Comparison of ENCODE assay signal across 9 mouse cellular contexts in genomic region chr5:28037172-28037591, GRCm38 (mm10). TPM values are rescaled to one million over a fixed set of nuclear protein-coding genes. Genes with fewer than 3 reads are reported as not detected.
DNase-seq lines count a peak whose midpoint lies in the region; ATAC-seq and TF ChIP-seq lines count a peak whose summit lies in the region.
"Had no signal": no experiment of that assay in that cellular context is flagged by ENCODE, and none has a peak within 500 bp of the region (broad histone marks: within the 10 kb centered on the region; RNA-seq: fewer than 3 reads in every experiment).

No protein-coding gene starts in this region.

- peak; percentile 76 for ATAC-seq in intestine, postnatal 0 days

- H3K4me1 ChIP-seq in intestine, postnatal 0 days (replicated peaks; ENCODE audit: control insufficient read depth, insufficient read depth, low read length) = peaks cover 17% of the 10 kb centered on the region
- H3K4me1 ChIP-seq in hindbrain, embryonic 10.5 days (replicated peaks) = peaks cover 14% of the 10 kb centered on the region
- H3K4me1 ChIP-seq: hindbrain, embryonic 15.5 days had no signal

- H3K27ac ChIP-seq in layer of hippocampus, adult 2 months = peak overlapping the region; percentile 15
- peak overlapping the region; percentile 86 for H3K27ac ChIP-seq in gastrocnemius, adult 2 months
- H3K27ac ChIP-seq in intestine, postnatal 0 days (ENCODE audit: low read depth, low read length) = peak overlapping the region; percentile 66
- H3K27ac ChIP-seq in hindbrain, embryonic 10.5 days = no peak overlapping the region; the same call in 1 of the 2 replicates
- H3K27ac ChIP-seq: hindbrain, embryonic 15.5 days had no signal

- H3K4me3 ChIP-seq in layer of hippocampus, adult 2 months = no peak overlapping the region
- peak overlapping the region; percentile 50 for H3K4me3 ChIP-seq in gastrocnemius, adult 2 months
- H3K4me3 ChIP-seq in intestine, postnatal 0 days (ENCODE audit: low read depth, low read length) = no peak overlapping the region
- H3K4me3 ChIP-seq in hindbrain, embryonic 10.5 days = no peak overlapping the region
- H3K4me3 ChIP-seq: hindbrain, embryonic 15.5 days had no signal

- 0 out of 2 replicates have a peak overlapping the region, but pooled peaks have one; percentile 7 for H3K9ac ChIP-seq in intestine, postnatal 0 days (ENCODE audit: low read depth, low read length)
- H3K9ac ChIP-seq: hindbrain, embryonic 15.5 days had no signal

- no peaks in the 10 kb centered on the region for H3K9me3 ChIP-seq in intestine, postnatal 0 days (ENCODE audit: control insufficient read depth)
- H3K9me3 ChIP-seq in hindbrain, embryonic 10.5 days = no peaks in the 10 kb centered on the region
- H3K9me3 ChIP-seq: hindbrain, embryonic 15.5 days had no signal

- WGBS in intestine, postnatal 0 days = 18% methylated on average over 3 of the region's 3 CpGs
- WGBS in hindbrain, embryonic 10.5 days = 43% methylated on average over 3 of the region's 3 CpGs

- TF ChIP-seq CTCF in layer of hippocampus, adult 2 months (conservative IDR thresholded peaks at IDR 0.05) = no peak
- TF ChIP-seq CTCF in gastrocnemius, adult 2 months (IDR thresholded peaks at IDR 0.05) = no peak
- no peak for TF ChIP-seq CTCF in intestine, postnatal 0 days (IDR thresholded peaks at IDR 0.05; ENCODE audit: low read depth)

- intact Hi-C loops in gastrocnemius, adult 2 months (cut with DNase I) = loop anchor here (5.0 kb wide), 1 partner anchor 35 kb away; the partner anchor contains the start of gene Insig1

- DNase-seq in layer of hippocampus, adult 2 months (ENCODE audit: low spot score in 2 of 2) = no peak
- no peak for DNase-seq in layer of hippocampus, postnatal 25 days (ENCODE audit: extremely low spot score in 1 of 2, low spot score in 1 of 2)
- DNase-seq in gastrocnemius, adult 2 months = peak; percentile 61
- peak; percentile 67 to 82 for DNase-seq in lung, postnatal 4 days
- DNase-seq in cerebellum, adult 11-12 months = no peak
- DNase-seq in hindbrain, embryonic 10.5 days (ENCODE audit: low spot score) = no peak
- DNase-seq in testis, postnatal 10 days (ENCODE audit: low spot score) = no peak

- H3K36me3 ChIP-seq in intestine, postnatal 0 days (ENCODE audit: control insufficient read depth, insufficient read depth) = no peaks in the 10 kb centered on the region
- no peaks in the 10 kb centered on the region for H3K36me3 ChIP-seq in hindbrain, embryonic 10.5 days
- H3K36me3 ChIP-seq: hindbrain, embryonic 15.5 days had no signal

- peak overlapping the region; percentile 21; the same call in 1 of the 2 replicates for H3K4me2 ChIP-seq in intestine, postnatal 0 days (replicated peaks; ENCODE audit: low read depth)
- H3K4me2 ChIP-seq: hindbrain, embryonic 15.5 days had no signal

- no peaks in the 10 kb centered on the region for H3K27me3 ChIP-seq in intestine, postnatal 0 days (replicated peaks; ENCODE audit: control insufficient read depth, insufficient read depth, low read length)
- no peaks in the 10 kb centered on the region for H3K27me3 ChIP-seq in hindbrain, embryonic 10.5 days (ENCODE audit: insufficient read depth, poor library complexity, severe bottlenecking)
- H3K27me3 ChIP-seq: hindbrain, embryonic 15.5 days had no signal

RNA-seq across cellular contexts. Expression of gene Insig1, which starts 34.0 kb away (rescaled TPM):
- total RNA-seq in layer of hippocampus, adult 2 months (2021) = 10 to 100 TPM; 57.7 to 65.8 TPM
- 10 to 100 TPM; 64.8 to 70.4 TPM for total RNA-seq in layer of hippocampus, postnatal 25 days (2021)
- 1 to 10 TPM; 9.2 to 9.8 TPM for total RNA-seq in gastrocnemius, adult 2 months (2021)
- 100 and 102 TPM in 2 replicates for polyA plus RNA-seq in intestine, postnatal 0 days (2015; fragmentation: Nextera tagmentation; extraction: Ambion mirVana)
- polyA plus RNA-seq in hindbrain, embryonic 10.5 days (2016; fragmentation: Nextera tagmentation; extraction: Ambion mirVana) = 105 and 122 TPM in 2 replicates

Comparison
In these comparisons a context has a peak if more than half of its experiments do, and no peak if none do; other contexts are left out.
1. DNase-seq: peak in gastrocnemius, adult 2 months (single experiment) and lung, postnatal 4 days (2 of 2); none in layer of hippocampus, adult 2 months (0 of 2), layer of hippocampus, postnatal 25 days (0 of 2), cerebellum, adult 11-12 months (single experiment), hindbrain, embryonic 10.5 days (single experiment) and testis, postnatal 10 days (single experiment).
2. RNA of gene Insig1, which starts 34.0 kb away (total RNA-seq): 64.8 to 70.4 TPM in layer of hippocampus, postnatal 25 days and 57.7 to 65.8 TPM in layer of hippocampus, adult 2 months; 9.2 to 9.8 TPM in gastrocnemius, adult 2 months; every median in the first group is over 4 times any median in the second.